8 mouse cellular contexts compared by ENCODE assay signal in genomic region chr11:70755645-70756044, GRCm38 (mm10). TPM values are rescaled to one million over a fixed set of nuclear protein-coding genes. Genes with fewer than 3 reads are reported as not detected.
DNase-seq lines count a peak whose midpoint lies in the region; ATAC-seq and TF ChIP-seq lines count a peak whose summit lies in the region.

No protein-coding gene starts in this region.

- TF ChIP-seq CTCF in testis, adult 2 months (IDR thresholded peaks at IDR 0.05; ENCODE audit: control insufficient read depth, insufficient read depth, insufficient replicate concordance, low read depth, low read length): peak; percentile 61; the same call in 1 of the 2 replicates
- peak; percentile 96 for TF ChIP-seq CTCF in liver, postnatal 0 days (IDR thresholded peaks at IDR 0.05; ENCODE audit: low read depth)

- H3K27ac ChIP-seq in testis, adult 2 months (ENCODE audit: control insufficient read depth, insufficient read depth, low read depth, low read length): no peak overlapping the region
- H3K27ac ChIP-seq in liver, postnatal 0 days (ENCODE audit: low read depth): no peak overlapping the region

- H3K27me3 ChIP-seq in testis, adult 2 months (ENCODE audit: control insufficient read depth, insufficient read depth, low read length): no peaks in the 10 kb centered on the region
- no peaks in the 10 kb centered on the region for H3K27me3 ChIP-seq in liver, postnatal 0 days (ENCODE audit: insufficient read depth, low read length)

- H3K9me3 ChIP-seq in liver, postnatal 0 days (ENCODE audit: low read length): no peaks in the 10 kb centered on the region

- DNase-seq in testis, postnatal 14 days (ENCODE audit: low spot score): no peak
- DNase-seq in cerebellum, adult 8-10 months: peak; percentile 81
- peak; percentile 81 to 87 for DNase-seq in frontal cortex, postnatal 25 days (ENCODE audit: low spot score in 2 of 2)
- DNase-seq in kidney, adult 9 months: peak; percentile 82
- peak; percentile 88 for DNase-seq in liver, postnatal 0 days
- DNase-seq in thymus, adult 18-20 months: peak; percentile 49 to 57

- no peak for TF ChIP-seq POLR2A in testis, adult 2 months (IDR thresholded peaks at IDR 0.05; ENCODE audit: control insufficient read depth, low read depth, low read length)

- H3K4me1 ChIP-seq in testis, adult 2 months (ENCODE audit: control insufficient read depth, insufficient read depth, low read length): no peaks in the 10 kb centered on the region
- H3K4me1 ChIP-seq in liver, postnatal 0 days (ENCODE audit: insufficient read depth): no peaks in the 10 kb centered on the region

- peak; percentile 72 for ATAC-seq in liver, postnatal 0 days
- peak; percentile 95 for ATAC-seq in neutrophil, adult 5-6 weeks (ENCODE audit: extremely low read depth, insufficient number of reproducible peaks, low FRiP score, poor library complexity, severe bottlenecking)

- no peak overlapping the region for H3K4me2 ChIP-seq in liver, postnatal 0 days (ENCODE audit: low read depth, low read length)

- H3K36me3 ChIP-seq in testis, adult 2 months (ENCODE audit: control insufficient read depth, insufficient read depth, low read length): no peaks in the 10 kb centered on the region
- H3K36me3 ChIP-seq in liver, postnatal 0 days (replicated peaks; ENCODE audit: insufficient read depth, low read length): no peaks in the 10 kb centered on the region

- TF ChIP-seq EP300 in liver, postnatal 0 days (IDR thresholded peaks at IDR 0.05; ENCODE audit: low read depth): no peak

- no peak overlapping the region for H3K9ac ChIP-seq in liver, postnatal 0 days (replicated peaks)

- no peak overlapping the region for H3K4me3 ChIP-seq in testis, adult 2 months (ENCODE audit: control insufficient read depth, low read depth, low read length)
- H3K4me3 ChIP-seq in liver, postnatal 0 days (ENCODE audit: low read depth, low read length): no peak overlapping the region

- WGBS in liver, postnatal 0 days (ENCODE audit: insufficient replicate concordance): 4% methylated on average over 7 of the region's 7 CpGs

RNA-seq across cellular contexts. Expression of gene Zfp3, which starts 8.4 kb away (rescaled TPM):
- 1.2 TPM in 2 replicates for polyA plus RNA-seq in testis, adult 2 months (2012; rRNA removed)
- polyA plus RNA-seq in liver, postnatal 0 days (2015; fragmentation: Nextera tagmentation; extraction: Ambion mirVana): 1.9 and 2.0 TPM in 2 replicates
- 2.6 and 2.8 TPM in 2 replicates for total RNA-seq in neutrophil, adult 5-6 weeks (2017)

RNA-seq across cellular contexts. Expression of gene Kif1c, which starts 55.3 kb away (rescaled TPM):
- polyA plus RNA-seq in testis, adult 2 months (2012; rRNA removed): 5.7 and 6.6 TPM in 2 replicates
- 1.8 and 2.2 TPM in 2 replicates for polyA plus RNA-seq in liver, postnatal 0 days (2015; fragmentation: Nextera tagmentation; extraction: Ambion mirVana)
- total RNA-seq in neutrophil, adult 5-6 weeks (2017): 27.6 and 28.0 TPM in 2 replicates

RNA-seq across cellular contexts. Expression of gene Inca1, which starts 55.7 kb away (rescaled TPM):
- 19.6 and 21.0 TPM in 2 replicates for polyA plus RNA-seq in testis, adult 2 months (2012; rRNA removed)
- polyA plus RNA-seq in liver, postnatal 0 days (2015; fragmentation: Nextera tagmentation; extraction: Ambion mirVana): 8.3 and 10.8 TPM in 2 replicates
- 0.37 TPM in 1 of 2 replicates, not detected in the other for total RNA-seq in neutrophil, adult 5-6 weeks (2017)

RNA-seq across cellular contexts. Expression of gene Scimp, which starts 56.7 kb away (rescaled TPM):
- 0.13 and 0.16 TPM in 2 replicates for polyA plus RNA-seq in testis, adult 2 months (2012; rRNA removed)
- 2.6 and 3.0 TPM in 2 replicates for polyA plus RNA-seq in liver, postnatal 0 days (2015; fragmentation: Nextera tagmentation; extraction: Ambion mirVana)
- 15.1 and 25.1 TPM in 2 replicates for total RNA-seq in neutrophil, adult 5-6 weeks (2017)
